Mouse (Mus musculus) urinary bladder, postnatal 14 days (tissue): ENCODE measurements around the gene Flt3.

Source experiments
- DNase-seq: peaks from one replicate; pipeline ENCODE4 v3.0.0; 2021; ENCODE audit warnings: low spot score

The Flt3 gene

GRCm38 (mm10) chr5:147354161-147354780 lies 46.0 kb downstream of the Flt3 start:
- DNase-seq: no peak

GRCm38 (mm10) chr5:147351931-147352330 lies 48.4 kb downstream of the Flt3 start:
- no peak for DNase-seq

GRCm38 (mm10) chr5:147345981-147346380 lies 54.3 kb downstream of the Flt3 start:
- DNase-seq: no peak

- DNase-seq: no peak
Measured at GRCm38 (mm10) chr5:147343904-147344303, 56.4 kb downstream of the Flt3 start.

- DNase-seq: no peak
Measured at GRCm38 (mm10) chr5:147342901-147343300, 57.4 kb downstream of the Flt3 start.

GRCm38 (mm10) chr5:147340741-147341414 lies 59.4 kb downstream of the Flt3 start:
- DNase-seq: no peak

- DNase-seq: no peak
Measured at GRCm38 (mm10) chr5:147339560-147339959, 60.7 kb downstream of the Flt3 start.

GRCm38 (mm10) chr5:147338967-147339366 lies 61.3 kb downstream of the Flt3 start:
- DNase-seq: no peak

- DNase-seq: no peak
Measured at GRCm38 (mm10) chr5:147332711-147333110, 67.6 kb downstream of the Flt3 start.

GRCm38 (mm10) chr5:147331547-147331946 lies 68.7 kb downstream of the Flt3 start:
- DNase-seq: peak; percentile 17

- no peak for DNase-seq
Measured at GRCm38 (mm10) chr5:147329946-147330345, 70.3 kb downstream of the Flt3 start.

GRCm38 (mm10) chr5:147327636-147328035 lies 72.7 kb downstream of the Flt3 start:
- no peak for DNase-seq

- no peak for DNase-seq
Measured at GRCm38 (mm10) chr5:147325931-147326330, 74.4 kb downstream of the Flt3 start.

GRCm38 (mm10) chr5:147323237-147323917 lies 76.9 kb downstream of the Flt3 start:
- peak; percentile 69 for DNase-seq

GRCm38 (mm10) chr5:147322183-147322582 lies 78.1 kb downstream of the Flt3 start, which contains the start of gene Urad:
Urad (minus strand) TSS chr5:147322440.
- DNase-seq: no peak

- DNase-seq: no peak
Measured at GRCm38 (mm10) chr5:147319653-147320052, 80.6 kb downstream of the Flt3 start.

- DNase-seq: no peak
Measured at GRCm38 (mm10) chr5:147317991-147318390, 82.3 kb downstream of the Flt3 start.

GRCm38 (mm10) chr5:147317321-147317720 lies 83.0 kb downstream of the Flt3 start:
- DNase-seq: no peak

GRCm38 (mm10) chr5:147315432-147316075 lies 84.7 kb downstream of the Flt3 start:
- no peak for DNase-seq

GRCm38 (mm10) chr5:147314646-147315431 lies 85.5 kb downstream of the Flt3 start:
- no peak for DNase-seq

- no peak for DNase-seq
Measured at GRCm38 (mm10) chr5:147312830-147313685, 87.2 kb downstream of the Flt3 start.
